Mouse (Mus musculus): Measurements from ENCODE around the gene Gstm5. TPM values are rescaled to one million over a fixed set of nuclear protein-coding genes. Genes with fewer than 3 reads are reported as not detected.
"Not testable (repeated sequence)": the region's sequence is repeated elsewhere in the genome, so short reads cannot be mapped to it uniquely, and the experiment has no call there.

Gstm5 gene
- polyA plus RNA-seq, 1 experiment, result 121 TPM

DNA sequence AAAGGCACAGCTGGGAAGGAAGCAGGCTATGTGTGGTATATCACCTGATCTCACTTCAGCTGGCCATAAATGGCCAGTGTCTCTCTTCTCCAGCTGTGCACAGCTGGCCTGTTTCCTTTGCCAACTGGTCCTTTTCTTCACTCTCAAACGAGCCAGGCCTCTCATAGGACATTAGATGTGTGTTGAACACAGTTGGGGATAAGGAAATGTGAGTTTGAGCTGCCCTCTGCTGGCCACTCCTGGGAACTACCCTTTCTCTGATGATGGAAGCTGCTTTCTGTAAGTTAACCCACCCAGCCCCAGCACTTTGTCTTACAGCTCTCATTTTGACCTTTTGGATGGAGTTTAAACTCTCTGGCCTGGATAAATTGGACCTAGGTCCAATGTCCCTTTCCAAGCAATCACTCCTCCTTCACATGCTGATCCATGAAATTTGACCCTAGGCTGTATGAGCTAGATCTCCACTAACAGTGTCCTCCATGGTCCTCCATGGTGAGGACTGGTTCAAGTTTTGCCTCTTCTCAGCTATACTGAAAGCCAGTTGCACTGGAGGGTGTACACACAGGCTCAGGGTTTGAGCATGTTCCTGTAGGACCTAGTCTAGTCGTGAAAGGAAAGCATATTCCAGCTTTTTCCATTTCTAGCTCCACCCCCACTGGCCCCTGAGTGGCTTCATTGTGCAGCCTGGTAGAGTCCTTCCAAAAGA is 31.6 kb upstream of the Gstm5 start:
- no peak overlapping the region for H3K4me3 ChIP-seq (ENCODE audit: insufficient read depth, low read depth, low read length)
- no peak overlapping the region for H3K27ac ChIP-seq (replicated peaks; ENCODE audit: low read depth, low read length)

DNA sequence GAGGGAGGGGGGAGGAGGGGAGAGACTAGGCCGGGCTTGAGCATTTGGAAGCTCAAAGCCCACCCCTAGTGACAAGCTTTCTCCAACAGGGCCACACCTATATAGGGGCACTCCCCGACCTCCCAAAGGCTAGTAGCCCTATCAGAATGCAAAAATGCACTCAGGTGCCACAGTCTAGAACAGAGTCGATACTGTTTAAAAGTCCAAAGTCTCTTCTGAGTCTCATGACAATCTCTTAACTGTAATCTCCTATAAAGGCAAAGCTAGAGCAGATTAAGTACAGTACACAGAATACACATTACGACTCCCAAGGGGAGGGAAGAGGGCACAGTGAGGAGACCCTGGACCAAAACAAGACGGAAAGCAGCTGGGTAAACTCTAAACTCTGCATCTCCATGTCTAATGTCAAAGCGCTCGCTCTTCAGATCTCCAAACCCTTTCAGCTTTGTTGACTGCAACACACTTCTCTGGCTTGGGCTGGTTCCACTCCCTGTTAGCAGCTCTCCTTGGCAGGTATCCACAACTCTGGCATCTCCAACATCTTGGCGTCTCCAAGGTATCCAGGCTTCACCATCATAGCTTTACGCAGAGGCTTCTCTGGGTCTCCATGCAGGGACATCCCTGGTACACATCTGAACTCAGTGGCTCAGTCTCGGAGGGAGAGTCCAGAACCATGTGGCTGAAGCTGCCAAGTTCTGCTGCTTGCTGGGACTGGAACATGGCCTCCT is 30.1 kb upstream of the Gstm5 start:
- Histone ChIP-seq H3K27ac (replicated peaks; ENCODE audit: low read depth, low read length) (no peak overlapping the region), H3K4me1 (ENCODE audit: control insufficient read depth, insufficient read depth, insufficient read length, low read length) (no peaks in the 10 kb centered on the region), H3K4me3 (ENCODE audit: insufficient read depth, low read depth, low read length) (no peak overlapping the region)

More for the DNA sequence above, 31.6 kb upstream of the Gstm5 start:
- no peaks in the 10 kb centered on the region for H3K4me1 ChIP-seq (ENCODE audit: control insufficient read depth, insufficient read depth, insufficient read length, low read length)

DNA sequence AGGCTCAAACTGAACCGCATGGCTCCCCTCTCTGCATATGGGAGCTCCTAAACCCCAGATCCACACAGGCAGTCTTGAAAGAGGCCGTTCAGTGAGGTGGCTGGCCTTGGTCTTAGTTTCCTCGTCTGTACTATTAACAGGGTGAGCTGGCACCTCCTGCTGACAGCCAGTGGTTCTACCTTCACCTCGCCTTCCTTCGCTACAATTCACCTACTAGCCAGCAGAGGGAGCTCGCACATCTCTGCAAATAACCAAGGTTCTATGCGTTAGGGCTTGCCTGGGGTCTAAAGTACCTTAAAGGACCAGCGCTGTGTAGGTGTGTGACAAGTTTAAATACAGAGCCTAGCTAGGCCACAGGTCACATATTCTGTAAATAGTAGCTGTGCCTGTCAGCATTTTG is 28.5 kb upstream of the Gstm5 start:
- no peak overlapping the region for H3K27ac ChIP-seq (replicated peaks; ENCODE audit: low read depth, low read length)
- no peak overlapping the region for H3K4me3 ChIP-seq (ENCODE audit: insufficient read depth, low read depth, low read length)
- no peaks in the 10 kb centered on the region for H3K4me1 ChIP-seq (ENCODE audit: control insufficient read depth, insufficient read depth, insufficient read length, low read length)

DNA sequence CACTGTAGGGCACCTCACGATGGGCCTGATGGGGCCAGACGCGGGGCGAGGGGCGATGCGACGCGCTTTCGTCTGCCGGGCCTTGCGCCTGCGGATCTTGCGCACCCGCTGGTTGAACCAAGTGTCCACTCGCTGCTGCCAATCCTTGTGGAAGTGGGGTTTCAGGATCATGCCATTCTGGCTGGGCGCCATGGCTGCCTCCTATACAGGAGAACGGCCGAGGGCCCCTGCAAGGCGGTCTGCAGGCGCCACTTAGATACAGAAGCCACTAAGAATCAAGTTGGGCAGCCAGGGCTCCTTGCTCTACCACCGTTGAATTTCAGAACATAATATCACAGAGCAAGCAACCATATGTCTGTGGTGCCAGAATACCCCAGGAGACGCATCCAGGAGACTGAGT is 27.2 kb upstream of the Gstm5 start:
- Histone ChIP-seq H3K4me1 (ENCODE audit: control insufficient read depth, insufficient read depth, insufficient read length, low read length) (no peaks in the 10 kb centered on the region), H3K27ac (replicated peaks; ENCODE audit: low read depth, low read length) (no peak overlapping the region), H3K4me3 (ENCODE audit: insufficient read depth, low read depth, low read length) (no peak overlapping the region)

DNA sequence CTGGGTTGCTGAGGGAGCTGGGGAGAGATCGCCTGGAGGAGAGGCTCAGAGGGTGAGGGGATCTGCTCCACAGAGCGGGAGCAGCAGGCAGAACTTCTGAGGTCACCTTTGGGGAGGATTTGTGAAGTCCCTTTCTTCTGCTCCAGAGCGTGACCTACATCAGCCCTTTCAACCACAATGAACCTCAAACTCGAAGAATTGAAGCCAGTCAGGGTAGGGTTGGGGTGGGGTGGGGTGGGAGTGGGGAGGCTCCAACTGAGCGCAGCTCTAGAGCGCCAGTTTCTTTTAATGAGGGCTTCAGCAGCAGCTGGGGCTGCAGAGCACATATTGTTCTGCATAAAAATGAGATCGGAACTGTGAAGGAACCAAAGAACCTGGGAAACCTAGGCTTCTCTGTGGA is 26.5 kb upstream of the Gstm5 start:
- Histone ChIP-seq H3K27ac (replicated peaks; ENCODE audit: low read depth, low read length) (no peak overlapping the region), H3K4me1 (ENCODE audit: control insufficient read depth, insufficient read depth, insufficient read length, low read length) (no peaks in the 10 kb centered on the region), H3K4me3 (ENCODE audit: insufficient read depth, low read depth, low read length) (no peak overlapping the region)

DNA sequence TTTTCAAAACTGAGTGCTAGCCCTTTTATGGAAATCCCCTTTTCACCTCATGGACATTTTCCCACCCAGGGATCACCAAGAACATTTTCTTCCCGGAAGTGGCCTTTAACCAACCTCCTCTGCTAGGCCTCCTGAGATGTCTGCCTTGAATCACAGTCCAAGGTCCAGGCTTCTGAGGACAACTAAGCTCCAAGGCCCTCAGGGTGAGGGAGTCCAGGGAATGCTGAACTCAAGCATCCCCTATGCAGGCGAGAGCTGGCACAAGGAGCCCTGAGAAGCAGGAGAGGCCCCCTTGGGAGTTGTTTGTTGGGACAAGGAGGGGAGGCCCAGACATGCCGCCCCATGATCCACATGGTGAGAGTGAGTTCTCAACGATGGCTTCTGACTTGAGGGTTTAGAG is 25.7 kb upstream of the Gstm5 start:
- Histone ChIP-seq H3K4me1 (ENCODE audit: control insufficient read depth, insufficient read depth, insufficient read length, low read length) (no peaks in the 10 kb centered on the region), H3K27ac (replicated peaks; ENCODE audit: low read depth, low read length) (no peak overlapping the region), H3K4me3 (ENCODE audit: insufficient read depth, low read depth, low read length) (no peak overlapping the region)

DNA sequence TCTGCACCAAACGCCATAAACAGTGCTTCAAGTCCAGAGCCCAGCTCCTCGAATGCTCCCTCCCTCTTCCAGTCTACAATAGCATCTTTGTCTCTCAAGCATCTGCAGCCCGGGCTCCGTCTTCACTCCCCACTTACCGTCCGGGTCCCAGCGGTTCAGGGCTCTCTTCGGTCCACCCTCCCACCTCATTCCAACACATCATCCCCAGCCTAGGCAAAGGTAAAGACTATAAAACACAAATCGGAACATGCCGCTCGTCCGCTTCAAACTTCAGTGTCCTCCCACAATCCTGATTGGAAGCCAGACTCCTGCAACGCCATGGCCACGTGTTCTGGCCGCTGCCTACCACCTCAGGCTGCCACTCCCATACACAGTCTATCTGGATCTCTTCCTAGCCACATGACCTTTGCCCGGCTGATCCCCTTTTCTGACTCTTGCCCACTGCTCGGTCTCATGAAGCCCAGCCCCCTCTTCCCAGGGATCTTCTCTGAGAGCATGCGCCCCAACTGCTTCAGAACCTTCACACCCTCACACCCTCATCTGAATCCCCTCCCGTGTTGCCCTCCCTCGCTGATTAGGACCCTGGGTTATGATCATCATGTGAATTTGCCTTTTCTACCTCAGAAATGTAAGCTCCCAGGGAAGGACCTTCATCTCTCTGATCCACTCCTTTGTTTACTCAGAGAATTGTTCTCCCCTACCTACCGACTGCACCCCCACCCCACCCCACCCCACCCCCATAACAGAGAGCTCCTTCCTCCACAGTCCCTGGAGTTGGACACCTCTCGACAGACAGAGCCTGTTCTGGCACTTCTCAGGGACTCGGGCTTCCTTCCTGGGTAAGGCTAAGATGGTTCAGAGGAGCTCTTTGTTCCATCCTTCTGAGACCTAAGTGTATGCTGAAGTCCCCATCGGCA is 22.0 kb upstream of the Gstm5 start:
- no peak overlapping the region for H3K4me3 ChIP-seq (ENCODE audit: insufficient read depth, low read depth, low read length)
- no peak overlapping the region for H3K27ac ChIP-seq (replicated peaks; ENCODE audit: low read depth, low read length)
- no peaks in the 10 kb centered on the region for H3K4me1 ChIP-seq (ENCODE audit: control insufficient read depth, insufficient read depth, insufficient read length, low read length)

DNA sequence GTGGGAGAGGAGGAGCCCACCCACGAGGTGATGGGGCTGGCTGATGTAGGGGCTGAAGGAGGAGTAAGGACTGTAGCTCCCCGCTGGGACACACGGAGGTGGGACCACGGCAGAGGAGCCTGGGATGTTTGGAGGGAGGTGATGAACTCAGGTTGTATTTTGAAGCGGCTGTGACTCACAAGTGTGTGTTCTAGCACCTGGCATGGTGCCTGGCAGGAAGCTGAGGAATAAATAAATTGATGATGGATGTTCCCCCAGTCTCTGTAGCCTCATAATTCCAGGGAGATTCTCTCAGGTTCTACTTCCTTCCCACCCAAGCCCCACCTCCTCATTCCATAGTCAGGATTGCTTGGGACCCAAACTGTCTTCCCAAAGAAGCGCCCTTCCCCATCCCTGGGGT is 20.4 kb upstream of the Gstm5 start:
- no peak overlapping the region for H3K4me3 ChIP-seq (ENCODE audit: insufficient read depth, low read depth, low read length)
- H3K4me1 ChIP-seq (ENCODE audit: control insufficient read depth, insufficient read depth, insufficient read length, low read length), result no peaks in the 10 kb centered on the region
- H3K27ac ChIP-seq (replicated peaks; ENCODE audit: low read depth, low read length), result no peak overlapping the region

DNA sequence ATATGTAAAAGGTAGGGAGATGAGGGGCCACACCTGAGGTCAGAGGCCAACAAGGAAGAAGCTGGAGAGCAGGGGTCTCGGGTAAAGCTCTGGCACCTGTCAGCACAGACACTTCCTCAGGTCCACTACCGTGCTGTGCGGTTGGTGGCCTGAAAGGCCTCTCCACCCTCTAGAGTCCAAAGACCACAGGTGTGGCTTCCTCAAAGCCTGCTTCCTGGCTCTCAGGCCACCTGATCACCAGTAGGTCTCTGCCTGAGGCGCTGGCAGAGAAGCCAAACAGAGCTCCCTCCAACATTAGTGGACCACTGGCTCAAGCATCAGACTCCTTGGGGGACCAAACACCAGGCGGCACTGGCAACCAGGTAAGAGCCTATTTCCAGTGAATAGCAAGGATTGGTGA is 18.6 kb upstream of the Gstm5 start, which contains the start of gene Eps8l3:
TSS of gene Eps8l3 (plus strand) at position 225 of the 400 bp plus-strand sequence.
- no peaks in the 10 kb centered on the region for H3K4me1 ChIP-seq (ENCODE audit: control insufficient read depth, insufficient read depth, insufficient read length, low read length)
- H3K4me3 ChIP-seq (ENCODE audit: insufficient read depth, low read depth, low read length), result no peak within 1 kb of the TSS
- H3K27ac ChIP-seq (replicated peaks; ENCODE audit: low read depth, low read length), result no peak within 1 kb of the TSS

DNA sequence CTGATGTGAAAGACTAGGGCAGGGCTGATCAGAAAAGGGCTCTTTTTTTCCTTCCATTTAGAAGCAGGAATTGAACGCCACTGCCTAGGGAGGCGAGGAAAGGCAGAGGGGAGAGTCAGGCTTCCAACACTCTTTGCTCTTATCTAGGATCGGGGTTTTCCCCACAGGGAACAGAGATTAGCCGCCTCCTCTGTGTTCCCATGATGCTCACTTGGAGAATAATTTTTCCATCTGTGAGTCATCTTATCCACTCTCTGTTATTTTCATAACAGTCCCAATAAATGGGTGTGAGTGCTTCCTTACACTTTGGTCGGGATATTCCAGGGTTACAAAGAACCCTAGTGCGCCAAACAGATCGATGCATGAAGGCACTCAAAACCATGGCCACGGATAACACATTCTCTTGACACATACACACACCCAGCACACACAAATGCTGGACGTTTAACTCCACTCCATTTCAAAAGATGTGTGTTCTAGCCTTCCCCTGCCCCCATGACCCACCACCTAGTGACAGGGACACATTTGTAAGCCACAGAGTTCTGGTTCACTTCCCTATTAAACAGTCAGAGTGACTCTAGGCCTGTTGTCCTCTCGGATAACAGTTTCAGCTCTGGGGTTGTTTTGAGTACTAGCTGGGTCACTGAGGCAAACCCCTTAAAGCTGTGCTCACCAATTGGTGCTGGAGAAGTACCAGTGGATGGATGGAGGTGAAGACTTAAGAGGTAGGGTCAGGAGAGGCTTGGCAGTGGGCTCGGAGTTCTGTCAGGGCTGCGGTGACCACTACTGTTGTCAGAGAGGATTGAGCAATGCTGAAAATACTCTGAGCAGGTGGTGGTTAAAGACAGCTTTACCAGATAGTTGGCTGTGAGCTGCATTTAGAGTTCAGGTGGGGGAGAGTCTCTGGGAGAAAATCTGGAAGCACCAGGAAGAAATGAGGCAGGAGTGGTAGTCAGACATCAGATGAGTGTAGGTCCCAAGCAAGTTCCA is 17.6 kb upstream of the Gstm5 start:
- H3K27ac ChIP-seq (replicated peaks; ENCODE audit: low read depth, low read length), result no peak overlapping the region
- no peaks in the 10 kb centered on the region for H3K4me1 ChIP-seq (ENCODE audit: control insufficient read depth, insufficient read depth, insufficient read length, low read length)
- H3K4me3 ChIP-seq (ENCODE audit: insufficient read depth, low read depth, low read length), result no peak overlapping the region

DNA sequence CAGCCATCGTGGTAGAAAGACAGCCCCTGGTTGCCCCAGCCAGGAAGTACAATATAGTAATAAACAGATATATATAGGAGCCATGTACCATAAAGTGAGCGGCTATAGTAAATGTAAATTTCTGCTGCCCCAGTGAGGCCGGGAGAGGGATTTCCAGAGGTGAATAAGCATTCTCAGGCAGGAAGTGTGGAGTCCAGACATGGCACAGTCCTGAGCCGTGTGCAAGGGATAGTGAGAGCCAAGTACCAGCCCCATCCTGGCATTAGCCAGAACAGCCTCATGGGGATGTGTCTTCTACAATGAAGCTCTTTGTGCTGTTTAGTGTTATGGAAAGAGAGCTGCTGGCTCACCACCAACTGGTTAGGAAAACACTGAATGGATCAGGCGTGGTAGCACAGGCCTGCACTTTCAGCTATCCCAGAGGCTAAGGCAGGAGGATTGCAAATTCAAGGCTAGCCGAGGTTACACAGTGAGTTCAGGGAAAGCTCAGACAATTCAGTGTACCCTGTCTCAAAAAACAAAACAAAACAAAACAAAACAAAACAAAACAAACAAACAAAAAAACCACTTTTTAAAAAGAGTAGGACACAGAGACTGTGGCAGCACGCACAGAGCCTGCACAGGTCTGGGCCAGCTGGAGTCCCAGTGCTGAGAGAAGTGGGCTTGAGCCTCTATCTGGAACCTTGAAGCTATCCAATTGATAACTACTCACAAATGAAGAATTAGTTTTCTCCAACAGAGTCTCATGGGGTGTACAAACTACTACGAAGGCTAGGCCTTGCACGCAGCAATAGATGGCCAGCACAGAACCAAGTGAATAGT is 7.7 kb upstream of the Gstm5 start:
- Histone ChIP-seq H3K27ac (replicated peaks; ENCODE audit: low read depth, low read length) (no peak overlapping the region), H3K4me3 (ENCODE audit: insufficient read depth, low read depth, low read length) (no peak overlapping the region), H3K4me1 (ENCODE audit: control insufficient read depth, insufficient read depth, insufficient read length, low read length) (no peaks in the 10 kb centered on the region)

DNA sequence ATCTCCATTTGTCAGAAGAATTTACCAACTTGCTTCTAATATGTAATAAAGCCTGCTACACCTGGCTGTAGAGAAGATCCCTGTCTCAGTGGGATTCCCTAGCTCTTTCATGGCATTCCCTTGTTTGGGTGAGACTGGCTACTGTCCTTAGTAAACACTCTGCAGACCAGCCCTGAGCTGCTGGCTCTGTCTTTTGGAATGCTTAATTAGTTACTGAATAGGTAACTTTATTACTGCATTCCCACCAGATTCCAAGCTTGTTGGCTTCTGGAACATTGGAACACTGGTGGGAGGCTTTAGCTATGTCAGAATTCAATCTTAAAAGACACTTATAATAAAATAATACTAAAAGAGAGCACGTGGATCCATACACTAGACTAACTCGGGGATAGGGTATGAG is 6.4 kb upstream of the Gstm5 start:
- not testable (repeated sequence) for H3K4me1 ChIP-seq (ENCODE audit: control insufficient read depth, insufficient read depth, insufficient read length, low read length); H3K27ac ChIP-seq (replicated peaks; ENCODE audit: low read depth, low read length); H3K4me3 ChIP-seq (ENCODE audit: insufficient read depth, low read depth, low read length)

DNA sequence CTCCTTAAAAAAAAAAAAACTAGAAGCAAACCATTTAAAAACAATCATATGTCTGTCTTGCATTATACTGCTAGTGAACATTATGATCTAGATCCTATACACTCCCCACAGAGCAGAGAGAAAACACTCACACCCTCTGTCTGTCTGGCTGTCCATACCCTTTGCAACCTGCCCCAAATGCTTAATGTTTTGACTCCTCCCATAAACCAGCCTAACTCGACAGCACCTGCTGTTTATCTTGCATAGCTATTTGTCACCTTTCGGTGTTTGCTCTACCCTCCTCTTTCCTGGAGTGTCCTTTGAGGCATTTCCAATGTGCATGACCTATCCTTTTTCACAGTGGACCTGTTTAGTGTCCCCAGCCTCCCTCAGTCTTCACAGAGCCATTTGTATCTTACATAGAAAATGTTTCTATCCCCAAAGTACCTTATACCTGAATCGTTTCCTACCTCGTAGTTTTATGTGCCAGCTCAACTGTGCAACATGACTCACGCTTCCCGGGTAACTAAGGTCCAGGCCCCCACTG is 364 bp upstream of the Gstm5 start:
- Histone ChIP-seq H3K4me3 (ENCODE audit: insufficient read depth, low read depth, low read length) (peak overlapping the region; percentile 57), H3K27ac (replicated peaks; ENCODE audit: low read depth, low read length) (no peak overlapping the region), H3K4me1 (ENCODE audit: control insufficient read depth, insufficient read depth, insufficient read length, low read length) (peaks cover 3% of the 10 kb centered on the region)
